Mouse (Mus musculus): Measurements from ENCODE around the gene Lmntd1. TPM values are rescaled to one million over a fixed set of nuclear protein-coding genes. Genes with fewer than 3 reads are reported as not detected.

The Lmntd1 gene
- polyA plus RNA-seq, 1 experiment = 0.04 TPM

DNA sequence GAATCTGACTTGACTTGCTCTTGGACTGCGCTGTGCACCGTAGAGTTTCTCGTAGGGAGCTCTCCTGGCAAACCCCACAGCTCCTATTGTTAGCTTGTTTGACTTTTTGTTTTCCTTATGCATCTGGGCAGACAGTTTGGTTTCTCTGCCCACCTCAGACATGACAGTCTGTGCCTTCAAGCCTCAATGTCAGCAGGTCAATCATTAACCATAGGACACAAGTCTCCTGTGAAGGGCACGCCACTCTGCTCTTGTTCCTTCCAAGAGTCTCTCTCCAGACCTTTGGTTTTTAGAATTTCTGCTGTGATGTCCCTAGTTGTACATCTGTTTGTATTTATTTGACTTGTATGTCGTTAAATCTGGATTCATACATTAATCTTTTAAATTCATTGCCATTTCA, 63.1 kb downstream of the Lmntd1 start:
- TF ChIP-seq POLR2A (IDR thresholded peaks at IDR 0.05; ENCODE audit: low read depth, low read length) (no peak), CTCF (IDR thresholded peaks at IDR 0.05; ENCODE audit: extremely low read depth, insufficient read depth, insufficient read length, insufficient replicate concordance) (no peak)
- Histone ChIP-seq H3K27me3 (ENCODE audit: control insufficient read depth, insufficient read depth, low read length) (no peaks in the 10 kb centered on the region), H3K36me3 (ENCODE audit: control insufficient read depth, insufficient read depth, low read length) (no peaks in the 10 kb centered on the region), H3K4me1 (ENCODE audit: control insufficient read depth, insufficient read depth, insufficient read length) (no peaks in the 10 kb centered on the region), H3K27ac (ENCODE audit: insufficient read depth, low read length) (no peak overlapping the region), H3K4me3 (ENCODE audit: extremely low read depth, insufficient read depth, insufficient read length) (no peak overlapping the region)
- no peak for DNase-seq (ENCODE audit: low read depth in 1 of 2, low spot score in 2 of 2)
- WGBS = 92% methylated on average over 5 of the region's 5 CpGs

DNA sequence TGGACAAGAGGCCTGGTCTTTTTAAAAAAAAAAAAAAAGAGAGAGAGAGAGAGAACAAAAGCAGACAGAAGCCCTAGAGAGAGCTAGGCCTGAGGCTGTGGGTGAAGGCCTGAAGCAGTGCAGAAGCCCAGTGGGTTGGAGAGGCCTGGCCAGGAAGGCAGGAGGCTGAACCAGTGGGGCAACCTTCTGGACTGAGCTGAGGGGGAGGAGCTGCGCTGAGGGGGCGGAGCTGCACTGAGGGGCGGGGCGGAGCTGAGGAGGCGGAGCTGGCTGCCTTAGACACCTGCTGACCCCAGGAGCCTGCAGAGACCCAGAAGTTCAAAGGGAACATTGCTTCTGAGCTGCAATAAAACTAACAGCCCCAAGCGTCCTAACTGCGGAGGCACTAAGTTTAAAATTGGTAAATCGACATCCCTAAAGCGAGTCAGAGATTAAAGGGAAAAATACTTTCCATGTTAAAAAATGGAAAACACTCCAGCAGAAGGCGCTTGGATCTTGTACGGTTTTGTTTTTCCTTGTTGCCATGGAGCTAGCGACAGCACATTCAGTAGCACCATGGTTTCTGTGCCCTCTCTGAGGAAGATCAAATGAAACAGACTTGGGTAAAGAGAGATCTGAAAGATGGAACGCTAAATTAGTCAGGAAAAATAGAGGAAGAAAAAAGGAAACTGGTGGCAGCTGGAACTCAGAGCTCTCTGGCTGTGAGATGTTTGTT, 68.0 kb downstream of the Lmntd1 start:
- DNase-seq (ENCODE audit: low read depth in 1 of 2, low spot score in 2 of 2) = no peak
- no peak overlapping the region for H3K4me3 ChIP-seq (ENCODE audit: extremely low read depth, insufficient read depth, insufficient read length)
- H3K27ac ChIP-seq (ENCODE audit: insufficient read depth, low read length) = no peak overlapping the region
- no peaks in the 10 kb centered on the region for H3K4me1 ChIP-seq (ENCODE audit: control insufficient read depth, insufficient read depth, insufficient read length)
- no peaks in the 10 kb centered on the region for H3K36me3 ChIP-seq (ENCODE audit: control insufficient read depth, insufficient read depth, low read length)
- H3K27me3 ChIP-seq (ENCODE audit: control insufficient read depth, insufficient read depth, low read length) = no peaks in the 10 kb centered on the region
- no peak for TF ChIP-seq CTCF (IDR thresholded peaks at IDR 0.05; ENCODE audit: extremely low read depth, insufficient read depth, insufficient read length, insufficient replicate concordance)
- no peak for TF ChIP-seq POLR2A (IDR thresholded peaks at IDR 0.05; ENCODE audit: low read depth, low read length)
- 90% methylated on average over 13 of the region's 13 CpGs for WGBS

DNA sequence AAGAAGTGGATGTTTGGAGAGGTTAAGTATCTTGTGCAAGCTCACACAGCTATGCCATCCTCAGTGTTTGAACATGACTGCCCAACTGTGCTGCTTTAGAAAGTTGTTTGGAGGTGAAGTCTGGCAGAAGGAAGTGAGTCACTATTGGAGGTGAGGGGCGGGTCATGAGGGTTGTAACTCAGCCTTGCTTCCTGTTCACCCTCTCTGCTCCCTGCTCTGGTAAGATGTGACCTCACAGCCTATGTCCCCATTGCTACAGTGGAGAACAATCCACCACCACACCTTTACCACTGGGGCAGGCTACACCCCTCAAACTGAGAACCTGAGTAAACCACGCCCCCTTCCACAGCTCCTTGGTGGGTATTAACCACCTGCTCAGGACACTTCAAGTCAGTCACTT, 69.3 kb downstream of the Lmntd1 start:
- peak in 1 of 2 experiments; percentile 15 for DNase-seq (ENCODE audit: low read depth in 1 of 2, low spot score in 2 of 2)
- Histone ChIP-seq H3K4me3 (ENCODE audit: extremely low read depth, insufficient read depth, insufficient read length) (no peak overlapping the region), H3K27me3 (ENCODE audit: control insufficient read depth, insufficient read depth, low read length) (no peaks in the 10 kb centered on the region), H3K27ac (ENCODE audit: insufficient read depth, low read length) (no peak overlapping the region), H3K36me3 (ENCODE audit: control insufficient read depth, insufficient read depth, low read length) (no peaks in the 10 kb centered on the region), H3K4me1 (ENCODE audit: control insufficient read depth, insufficient read depth, insufficient read length) (no peaks in the 10 kb centered on the region)
- TF ChIP-seq CTCF (IDR thresholded peaks at IDR 0.05; ENCODE audit: extremely low read depth, insufficient read depth, insufficient read length, insufficient replicate concordance) (no peak), POLR2A (IDR thresholded peaks at IDR 0.05; ENCODE audit: low read depth, low read length) (no peak)
- WGBS = 79% methylated on average over 2 of the region's 2 CpGs

DNA sequence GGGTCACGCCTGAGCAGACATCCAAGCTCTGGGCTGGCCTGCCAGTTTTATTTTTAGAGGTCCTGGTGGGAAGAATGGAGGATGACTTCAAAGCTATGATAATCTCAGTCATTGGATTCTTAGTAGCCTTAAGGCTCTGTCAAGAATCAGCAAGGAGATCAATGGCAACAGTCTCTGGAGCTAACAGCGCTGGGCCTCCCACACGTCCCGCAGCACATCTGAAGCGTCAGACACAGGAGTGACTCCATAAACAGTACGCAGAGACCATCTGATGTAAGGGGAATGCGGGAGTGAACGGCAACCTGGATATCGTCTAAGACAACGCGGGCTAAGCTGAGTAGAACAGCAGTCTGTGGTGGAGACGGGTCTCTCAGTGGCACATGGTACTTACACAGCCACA, 69.8 kb downstream of the Lmntd1 start:
- Histone ChIP-seq H3K4me1 (ENCODE audit: control insufficient read depth, insufficient read depth, insufficient read length) (no peaks in the 10 kb centered on the region), H3K27me3 (ENCODE audit: control insufficient read depth, insufficient read depth, low read length) (no peaks in the 10 kb centered on the region), H3K36me3 (ENCODE audit: control insufficient read depth, insufficient read depth, low read length) (no peaks in the 10 kb centered on the region), H3K4me3 (ENCODE audit: extremely low read depth, insufficient read depth, insufficient read length) (no peak overlapping the region), H3K27ac (ENCODE audit: insufficient read depth, low read length) (no peak overlapping the region)
- 96% methylated on average over 12 of the region's 12 CpGs for WGBS
- no peak for DNase-seq (ENCODE audit: low read depth in 1 of 2, low spot score in 2 of 2)
- TF ChIP-seq CTCF (IDR thresholded peaks at IDR 0.05; ENCODE audit: extremely low read depth, insufficient read depth, insufficient read length, insufficient replicate concordance) (no peak), POLR2A (IDR thresholded peaks at IDR 0.05; ENCODE audit: low read depth, low read length) (no peak)

DNA sequence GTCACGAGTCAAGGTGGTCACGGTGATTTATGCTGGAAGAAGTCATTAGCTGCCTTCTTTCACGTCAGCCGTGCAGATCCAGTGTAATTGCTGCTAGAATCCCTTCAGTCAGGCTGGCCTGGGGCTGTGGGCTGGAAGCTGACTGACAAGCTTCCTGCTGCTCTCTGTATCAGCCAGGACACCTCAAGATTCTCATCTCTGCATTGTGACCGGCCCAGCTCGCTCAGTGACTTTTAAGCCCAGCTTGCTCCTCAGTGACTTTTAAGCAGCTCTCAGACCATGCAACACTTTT, 74.6 kb downstream of the Lmntd1 start:
- Histone ChIP-seq H3K4me1 (ENCODE audit: control insufficient read depth, insufficient read depth, insufficient read length) (no peaks in the 10 kb centered on the region), H3K27me3 (ENCODE audit: control insufficient read depth, insufficient read depth, low read length) (no peaks in the 10 kb centered on the region), H3K27ac (ENCODE audit: insufficient read depth, low read length) (no peak overlapping the region), H3K36me3 (ENCODE audit: control insufficient read depth, insufficient read depth, low read length) (no peaks in the 10 kb centered on the region), H3K4me3 (ENCODE audit: extremely low read depth, insufficient read depth, insufficient read length) (no peak overlapping the region)
- 92% methylated on average over 6 of the region's 6 CpGs for WGBS
- no peak for DNase-seq (ENCODE audit: low read depth in 1 of 2, low spot score in 2 of 2)
- TF ChIP-seq POLR2A (IDR thresholded peaks at IDR 0.05; ENCODE audit: low read depth, low read length) (no peak), CTCF (IDR thresholded peaks at IDR 0.05; ENCODE audit: extremely low read depth, insufficient read depth, insufficient read length, insufficient replicate concordance) (no peak)

DNA sequence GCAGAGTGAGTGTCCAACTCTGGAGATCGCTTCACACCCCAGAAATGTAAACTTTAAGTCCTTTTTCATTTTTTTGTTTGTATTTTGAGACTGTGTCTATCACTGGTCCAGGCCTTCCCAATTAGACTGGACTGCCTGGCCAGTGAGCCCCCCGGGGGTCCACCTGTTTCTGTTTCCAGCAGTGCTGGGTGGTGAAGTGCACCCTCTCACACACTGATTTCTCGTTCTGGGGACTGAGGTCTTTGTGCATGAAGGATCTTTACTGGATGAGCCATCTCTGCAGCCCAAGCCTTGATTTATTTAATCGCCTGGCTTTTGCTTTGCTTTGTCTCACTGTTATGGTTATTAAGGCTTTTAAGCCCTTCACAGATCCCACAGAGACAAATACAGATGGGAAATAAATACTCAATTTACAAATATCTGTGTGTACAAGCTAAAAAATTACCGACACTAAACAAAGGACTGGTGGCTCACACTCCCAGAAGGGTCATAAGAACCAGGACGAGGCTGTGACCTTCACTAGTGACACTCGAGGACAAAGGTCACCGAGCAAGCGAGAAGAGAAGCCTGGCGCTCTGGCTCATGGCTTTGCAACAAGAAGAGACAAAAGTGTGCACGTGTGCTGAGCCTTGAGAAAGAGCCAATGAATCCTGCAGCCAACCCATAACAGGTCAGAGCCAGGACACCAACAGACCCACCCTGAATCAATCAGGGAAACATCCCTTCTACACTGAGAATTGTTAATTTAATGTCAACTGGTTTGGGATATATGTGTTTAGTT, 75.1 kb downstream of the Lmntd1 start:
- H3K4me3 ChIP-seq (ENCODE audit: extremely low read depth, insufficient read depth, insufficient read length) = no peak overlapping the region
- TF ChIP-seq CTCF (IDR thresholded peaks at IDR 0.05; ENCODE audit: extremely low read depth, insufficient read depth, insufficient read length, insufficient replicate concordance) (no peak), POLR2A (IDR thresholded peaks at IDR 0.05; ENCODE audit: low read depth, low read length) (no peak)
- no peak overlapping the region for H3K27ac ChIP-seq (ENCODE audit: insufficient read depth, low read length)
- no peak for DNase-seq (ENCODE audit: low read depth in 1 of 2, low spot score in 2 of 2)
- no peaks in the 10 kb centered on the region for H3K4me1 ChIP-seq (ENCODE audit: control insufficient read depth, insufficient read depth, insufficient read length)
- WGBS = 87% methylated on average over 11 of the region's 11 CpGs
- no peaks in the 10 kb centered on the region for H3K36me3 ChIP-seq (ENCODE audit: control insufficient read depth, insufficient read depth, low read length)
- H3K27me3 ChIP-seq (ENCODE audit: control insufficient read depth, insufficient read depth, low read length) = no peaks in the 10 kb centered on the region

DNA sequence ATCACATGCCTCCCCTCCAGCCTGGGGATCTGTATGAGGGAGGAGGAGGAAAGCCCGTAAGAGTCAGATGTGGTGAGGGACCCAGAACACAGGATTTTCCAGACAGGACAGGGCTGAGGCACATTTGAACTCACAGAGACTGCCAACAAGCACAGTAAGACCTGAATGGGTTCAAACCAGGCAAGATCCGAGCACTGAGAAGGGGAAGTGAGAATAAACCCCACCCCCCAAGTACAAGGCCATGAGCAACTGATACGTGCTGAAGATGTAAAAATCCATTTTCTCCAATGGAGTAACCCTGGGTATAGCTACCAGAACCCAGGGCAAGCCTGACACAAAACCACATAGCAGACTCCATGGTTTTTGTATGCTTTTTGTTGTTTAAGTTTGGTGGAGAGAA, 83.7 kb downstream of the Lmntd1 start:
- TF ChIP-seq CTCF (IDR thresholded peaks at IDR 0.05; ENCODE audit: extremely low read depth, insufficient read depth, insufficient read length, insufficient replicate concordance) (no peak), POLR2A (IDR thresholded peaks at IDR 0.05; ENCODE audit: low read depth, low read length) (no peak)
- Histone ChIP-seq H3K27me3 (ENCODE audit: control insufficient read depth, insufficient read depth, low read length) (no peaks in the 10 kb centered on the region), H3K36me3 (ENCODE audit: control insufficient read depth, insufficient read depth, low read length) (no peaks in the 10 kb centered on the region), H3K27ac (ENCODE audit: insufficient read depth, low read length) (no peak overlapping the region), H3K4me3 (ENCODE audit: extremely low read depth, insufficient read depth, insufficient read length) (no peak overlapping the region), H3K4me1 (ENCODE audit: control insufficient read depth, insufficient read depth, insufficient read length) (peaks cover 3% of the 10 kb centered on the region; the same call in 1 of the 2 replicates)
- 31% methylated on average over 3 of the region's 3 CpGs for WGBS
- DNase-seq (ENCODE audit: low read depth in 1 of 2, low spot score in 2 of 2) = no peak
